ENCODE assay signal across 10 mouse cellular contexts in genomic region chr12:27340451-27341035, GRCm38 (mm10). TPM values are rescaled to one million over a fixed set of nuclear protein-coding genes. Genes with fewer than 3 reads are reported as not detected.
DNase-seq lines count a peak whose midpoint lies in the region; ATAC-seq lines count a peak whose summit lies in the region.
"Had no signal": no experiment of that assay in that cellular context is flagged by ENCODE, and none has a peak within 500 bp of the region (broad histone marks: within the 10 kb centered on the region; RNA-seq: fewer than 3 reads in every experiment).

No protein-coding gene starts in this region.

- peak overlapping the region; percentile 94 for H3K9ac ChIP-seq in heart, embryonic 12.5 days
- H3K9ac ChIP-seq in hindbrain, embryonic 14.5 days: peak overlapping the region; percentile 100
- peak overlapping the region; percentile 100 for H3K9ac ChIP-seq in midbrain, embryonic 13.5 days (replicated peaks)

- intact Hi-C loops in heart, postnatal 36 days (cut with DNase I): loop anchor here (10.0 kb wide), 1 partner anchor 254 kb away; no protein-coding TSS in a partner anchor

- H3K27ac ChIP-seq in heart, embryonic 12.5 days (ENCODE audit: poor library complexity, severe bottlenecking): no peak overlapping the region
- peak overlapping the region; percentile 100 for H3K27ac ChIP-seq in hindbrain, embryonic 14.5 days
- peak overlapping the region; percentile 100 for H3K27ac ChIP-seq in midbrain, embryonic 13.5 days

- WGBS in heart, embryonic 12.5 days: under 1% methylated on average over 14 of the region's 14 CpGs
- WGBS in hindbrain, embryonic 14.5 days: under 1% methylated on average over 14 of the region's 14 CpGs
- under 1% methylated on average over 14 of the region's 14 CpGs for WGBS in midbrain, embryonic 13.5 days

- H3K36me3 ChIP-seq in heart, embryonic 12.5 days: 0 out of 2 replicates have a peak, but pooled peaks cover 2% of the 10 kb centered on the region
- no peaks in the 10 kb centered on the region; the same call in 1 of the 2 replicates for H3K36me3 ChIP-seq in hindbrain, embryonic 14.5 days (replicated peaks; ENCODE audit: control insufficient read depth, insufficient read depth)
- H3K36me3 ChIP-seq in midbrain, embryonic 13.5 days: peaks cover 10% of the 10 kb centered on the region; the same call in 1 of the 2 replicates

- H3K4me1 ChIP-seq in heart, embryonic 12.5 days (replicated peaks): peaks cover 2% of the 10 kb centered on the region; the same call in 1 of the 2 replicates
- peaks cover 15% of the 10 kb centered on the region for H3K4me1 ChIP-seq in hindbrain, embryonic 14.5 days (replicated peaks; ENCODE audit: control insufficient read depth, insufficient read depth, low read length)
- peaks cover 24% of the 10 kb centered on the region for H3K4me1 ChIP-seq in midbrain, embryonic 13.5 days (replicated peaks)

- ATAC-seq in heart, embryonic 12.5 days (ENCODE audit: insufficient number of reproducible peaks, low FRiP score): no peak
- no peak for ATAC-seq in hindbrain, embryonic 14.5 days (ENCODE audit: low FRiP score)
- no peak for ATAC-seq in midbrain, embryonic 13.5 days
- ATAC-seq in frontal cortex, adult (ENCODE audit: low TSS enrichment): no peak

- peak overlapping the region; percentile 97 for H3K4me2 ChIP-seq in heart, embryonic 12.5 days
- H3K4me2 ChIP-seq in hindbrain, embryonic 14.5 days (replicated peaks): peak overlapping the region; percentile 91
- H3K4me2 ChIP-seq in midbrain, embryonic 13.5 days (replicated peaks): peak overlapping the region; percentile 19; the same call in 1 of the 2 replicates

- no peaks in the 10 kb centered on the region for H3K9me3 ChIP-seq in heart, embryonic 12.5 days (replicated peaks)
- H3K9me3 ChIP-seq in hindbrain, embryonic 14.5 days (ENCODE audit: control insufficient read depth, low read length): no peaks in the 10 kb centered on the region
- H3K9me3 ChIP-seq in midbrain, embryonic 13.5 days: no peaks in the 10 kb centered on the region

- peak overlapping the region; percentile 86 for H3K4me3 ChIP-seq in heart, embryonic 12.5 days
- H3K4me3 ChIP-seq in hindbrain, embryonic 14.5 days (replicated peaks; ENCODE audit: low read length): peak overlapping the region; percentile 91
- peak overlapping the region; percentile 100 for H3K4me3 ChIP-seq in midbrain, embryonic 13.5 days (replicated peaks)

- no peak for DNase-seq in heart, postnatal 36 days
- DNase-seq in ZHBTc4 (ENCODE audit: low read depth, low spot score): peak; percentile 32
- peak; percentile 71 for DNase-seq in hindbrain, embryonic 14.5 days (ENCODE audit: low spot score)
- DNase-seq in spleen, postnatal 10 days (ENCODE audit: low spot score in 2 of 2): no peak
- no peak for DNase-seq in kidney, adult 11 months
- DNase-seq: thymus, postnatal 25 days had no signal

- no peaks in the 10 kb centered on the region for H3K27me3 ChIP-seq in heart, embryonic 12.5 days (replicated peaks)
- no peaks in the 10 kb centered on the region for H3K27me3 ChIP-seq in hindbrain, embryonic 14.5 days (ENCODE audit: control insufficient read depth, insufficient read depth, low read length)
- H3K27me3 ChIP-seq in midbrain, embryonic 13.5 days: no peaks in the 10 kb centered on the region
- H3K27me3 ChIP-seq: CH12.LX had no signal

RNA-seq across cellular contexts. Expression of gene Sox11, which starts 1.8 kb away (rescaled TPM):
- polyA plus RNA-seq in heart, embryonic 12.5 days (2016; fragmentation: Nextera tagmentation; extraction: Ambion mirVana): 25.1 and 27.5 TPM in 2 replicates
- total RNA-seq in heart, postnatal 36 days (2021): under 1 TPM; 0.03 to 0.11 TPM
- polyA plus RNA-seq in hindbrain, embryonic 14.5 days (2014; fragmentation: Nextera tagmentation; extraction: Ambion mirVana): 336 and 376 TPM in 2 replicates
- polyA plus RNA-seq in midbrain, embryonic 13.5 days (2015; fragmentation: Nextera tagmentation; extraction: Ambion mirVana): 748 and 776 TPM in 2 replicates
- total RNA-seq: CH12.LX had no signal

Comparison
In these comparisons a context has a peak if more than half of its experiments do, and no peak if none do; other contexts are left out.
1. H3K4me2 ChIP-seq: peak in every context shown above with its lines; median percentile 97 in heart, embryonic 12.5 days; 91 in hindbrain, embryonic 14.5 days; 19 in midbrain, embryonic 13.5 days.
2. DNase-seq: peak in ZHBTc4 (single experiment) and hindbrain, embryonic 14.5 days (single experiment); none in heart, postnatal 36 days (0 of 2), spleen, postnatal 10 days (0 of 2) and kidney, adult 11 months (single experiment).
3. RNA of gene Sox11, which starts 1.8 kb away (polyA plus RNA-seq): 748 to 776 TPM in midbrain, embryonic 13.5 days and 336 to 376 TPM in hindbrain, embryonic 14.5 days; 25.1 to 27.5 TPM in heart, embryonic 12.5 days; every median in the first group is over 10 times any median in the second.
4. Peak in every context shown above with its lines, with median percentiles within 50 percentile points of each other: H3K4me3 ChIP-seq and H3K9ac ChIP-seq.